Mouse (Mus musculus) adrenal gland, postnatal 10 days (tissue): ENCODE results near the gene Prl8a6. TPM values are rescaled to one million over a fixed set of nuclear protein-coding genes. Genes with fewer than 3 reads are reported as not detected.

Experiments used
- DNase-seq: peaks from one replicate; pipeline ENCODE4 v3.0.0; 2021; ENCODE audit warnings: mixed read lengths
- long read RNA-seq, 2 experiments: library from polyadenylated mRNA; stranded (forward); transcript quantifications; one replicate each; pipeline ENCODE4 v2.0.0; 2021
- total RNA-seq, 2 experiments: library from RNA; stranded (reverse); gene quantifications; 2 replicates each; pipeline ENCODE4 v1.2.3; 2021

Gene Prl8a6
- total RNA-seq: not detected
- long read RNA-seq, experiment 1: 0 reads
- long read RNA-seq, experiment 2: 0 reads

DNA sequence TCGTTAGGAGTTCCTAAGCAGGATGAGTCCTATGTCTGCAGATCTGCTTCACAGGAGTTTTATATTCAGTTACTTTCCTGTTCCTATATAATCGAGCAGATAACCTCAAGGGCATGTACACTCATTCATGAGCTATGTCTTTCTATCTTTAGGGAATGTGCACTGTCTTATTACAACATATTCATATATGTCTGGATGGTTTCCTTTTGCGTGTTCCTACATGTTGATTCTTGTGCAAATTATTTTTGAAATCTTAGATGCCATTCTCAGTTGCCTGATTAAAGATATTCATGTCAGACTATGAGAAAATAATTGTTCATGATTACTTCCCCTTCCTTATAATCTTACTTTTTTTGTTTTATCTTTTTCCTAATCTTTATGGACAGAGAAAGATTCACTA is at the start of gene Prl8a6:
Gene Prl8a6, minus strand, starts transcription at position 101 of the 400 bp plus-strand sequence.
- DNase-seq: no peak

DNA sequence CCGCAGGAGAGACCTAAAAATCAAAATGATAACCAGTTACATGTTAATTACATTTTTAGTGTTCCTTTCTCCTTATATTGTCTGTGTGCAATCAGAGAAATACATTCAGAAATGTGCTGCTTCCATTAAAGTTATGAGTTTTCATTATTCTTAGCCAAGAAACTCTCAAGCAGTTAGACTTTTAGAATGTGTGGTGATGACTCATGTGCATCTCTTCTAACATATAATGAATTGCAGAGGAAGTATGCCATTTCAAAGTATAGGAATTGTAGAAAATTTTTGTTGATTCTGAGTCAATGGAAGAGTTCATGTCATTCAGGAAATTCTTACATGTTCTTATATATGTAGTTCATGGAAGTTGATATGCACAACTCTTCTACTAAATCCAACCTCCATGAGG is 5.3 kb downstream of the Prl8a6 start:
- no peak for DNase-seq

DNA sequence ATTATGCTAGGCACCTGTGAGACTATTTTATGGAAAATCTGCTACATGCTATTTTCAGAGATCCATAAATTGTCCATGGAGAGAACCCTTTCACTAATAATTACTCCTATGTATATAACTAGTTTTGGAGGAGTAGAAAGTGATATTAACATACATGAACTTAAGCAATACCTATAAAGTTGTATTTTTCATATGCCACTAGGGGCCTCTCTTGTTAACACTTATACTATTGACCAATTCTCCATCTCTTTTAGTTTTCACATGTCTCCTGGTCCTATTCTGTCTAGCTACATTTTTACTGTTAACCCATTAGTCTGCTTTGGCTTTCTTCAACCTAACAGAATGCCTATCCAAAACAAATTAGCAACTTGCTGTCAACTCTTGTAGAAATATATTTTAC is 24.8 kb downstream of the Prl8a6 start:
- DNase-seq: no peak

- DNase-seq: no peak
Observed at GRCm38 (mm10) chr13:27399061-27399724, 39.3 kb downstream of the Prl8a6 start.

DNA sequence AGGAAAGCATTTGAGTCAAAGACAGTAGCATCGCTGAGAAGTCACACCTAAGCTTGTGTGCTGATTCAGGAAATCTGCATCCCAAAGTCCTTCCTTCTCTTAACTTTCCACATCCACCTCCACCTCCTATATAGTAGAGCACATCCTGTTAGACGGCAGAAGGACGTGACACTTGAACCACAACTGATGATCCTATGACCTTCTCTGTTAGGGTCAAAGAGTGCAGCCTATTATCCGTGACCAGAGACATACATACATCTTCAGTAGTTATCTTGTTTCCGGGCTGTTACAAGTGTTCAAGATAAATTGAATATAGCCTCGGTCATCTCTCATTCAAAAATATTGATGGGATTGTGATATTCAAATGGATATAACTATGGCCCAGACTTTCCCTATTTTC is 47.7 kb downstream of the Prl8a6 start, which contains the start of gene Prl2b1:
Gene Prl2b1, minus strand, starts transcription at position 101 of the 400 bp plus-strand sequence.
- no peak for DNase-seq

Other genes with a start within 250 kb of the Prl8a6 start
- gene Prl3c1, start 242.0 kb downstream of the Prl8a6 start, total RNA-seq: not detected
- gene Prl3b1, start 196.8 kb downstream of the Prl8a6 start, total RNA-seq: not detected
- gene Prl3a1, start 179.3 kb downstream of the Prl8a6 start, total RNA-seq: not detected
- gene Prl6a1, start 126.1 kb downstream of the Prl8a6 start, total RNA-seq: not detected
- under 1 TPM; 0.55 to 0.78 TPM for gene Prl8a2, start 93.0 kb downstream of the Prl8a6 start, total RNA-seq
- gene Prl2b1, start 47.8 kb downstream of the Prl8a6 start, total RNA-seq: not detected
- gene Prl8a8, start 74.5 kb upstream of the Prl8a6 start, total RNA-seq: not detected
- not detected for gene Prl8a9, start 125.9 kb upstream of the Prl8a6 start, total RNA-seq
- gene Prl8a1, start 143.5 kb upstream of the Prl8a6 start, total RNA-seq: not detected
- gene Prl7b1, start 171.9 kb upstream of the Prl8a6 start, total RNA-seq: not detected
- not detected for gene Prl7a1, start 203.8 kb upstream of the Prl8a6 start, total RNA-seq
- gene Prl7a2, start 229.3 kb upstream of the Prl8a6 start, total RNA-seq: not detected